Mouse (Mus musculus): Measurements from ENCODE around the gene Dclk3.

Dclk3 gene

DNA sequence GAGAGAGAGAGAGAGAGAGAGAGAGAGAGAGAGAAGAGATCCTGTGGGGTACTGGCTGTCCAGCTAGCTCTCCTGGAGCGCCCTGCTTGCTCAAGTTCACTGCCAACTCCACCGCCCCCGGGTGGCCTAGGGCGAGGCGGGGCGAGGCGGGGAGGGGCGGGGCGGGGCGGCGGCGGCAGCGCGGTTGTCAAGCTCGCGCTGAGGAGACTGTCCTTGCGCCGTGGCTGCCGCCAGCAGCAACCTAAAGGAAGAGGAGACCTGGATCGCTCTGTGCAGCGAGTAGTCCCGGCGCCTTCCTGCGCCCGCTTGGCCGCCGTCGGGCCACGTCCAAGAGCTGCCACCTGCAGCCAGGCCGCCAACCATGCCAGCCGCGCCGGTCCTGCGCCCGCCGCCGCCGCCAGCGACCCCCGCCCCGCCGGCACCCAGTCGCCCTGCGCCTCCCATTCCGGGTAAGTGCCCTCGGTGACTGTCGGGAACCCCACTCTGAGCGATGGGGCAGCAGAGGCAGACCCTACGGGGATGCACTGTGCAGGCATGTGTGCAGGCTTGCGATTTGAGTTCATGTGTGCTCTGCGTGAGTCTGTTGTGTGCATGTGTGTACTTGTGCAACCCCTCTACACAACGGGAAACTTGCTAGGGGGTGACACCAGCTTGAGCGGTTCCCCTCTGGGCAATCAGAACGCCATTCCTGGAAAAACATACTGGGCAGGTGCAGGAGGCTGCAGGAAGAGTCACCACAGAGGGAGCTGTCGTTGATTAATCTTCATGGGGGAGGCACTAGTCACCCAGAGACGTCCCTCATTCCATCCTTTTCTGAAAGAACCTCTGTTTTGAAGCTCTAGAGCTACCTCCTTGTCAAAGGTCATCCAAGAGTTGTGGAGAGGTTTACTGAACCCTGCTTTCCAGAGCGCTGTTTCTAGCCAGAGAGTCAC is at the start of gene Dclk3:
TSS of gene Dclk3 (plus strand) at position 178 of the 932 bp plus-strand sequence.
- DNase-seq (ENCODE audit: low read depth): no peak

DNA sequence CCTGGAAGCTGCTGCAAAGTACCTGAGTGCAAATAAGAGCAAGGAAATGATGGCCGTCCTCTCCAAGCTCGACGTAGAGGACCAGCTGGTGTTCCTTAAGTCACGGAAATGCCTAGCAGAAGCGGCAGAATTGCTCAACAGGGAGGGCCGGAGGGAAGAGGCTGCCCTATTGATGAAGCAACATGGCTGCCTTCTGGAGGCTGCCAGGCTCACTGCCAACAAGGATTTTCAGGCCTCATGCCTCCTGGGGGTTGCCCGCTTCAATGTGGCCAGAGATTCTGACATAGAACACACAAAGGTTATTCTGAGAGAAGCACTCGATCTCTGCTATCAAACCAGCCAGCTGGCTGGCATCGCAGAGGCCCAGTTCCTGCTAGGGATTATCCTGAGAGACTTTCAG is 48.9 kb upstream of the Dclk3 start:
- DNase-seq (ENCODE audit: low read depth): no peak

DNA sequence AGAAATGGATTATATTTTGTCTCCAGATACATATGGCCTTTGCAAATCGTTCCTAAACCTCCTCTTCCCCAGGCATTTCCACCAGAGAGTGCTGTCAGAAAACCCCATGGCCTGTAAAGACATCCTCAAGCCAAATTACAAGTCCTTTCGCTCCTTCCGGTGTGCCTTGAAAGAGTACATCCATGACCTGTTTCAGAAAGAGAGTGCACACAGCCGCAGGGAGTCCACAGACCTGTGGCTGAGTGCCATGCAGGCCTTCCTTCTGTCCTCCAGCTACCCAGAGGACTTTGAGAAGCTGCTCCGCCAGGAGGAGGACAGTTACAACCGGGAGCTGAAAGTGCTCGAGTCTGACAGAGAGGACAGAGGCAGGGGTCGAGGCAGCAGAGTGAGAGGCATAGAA is 47.8 kb upstream of the Dclk3 start:
- DNase-seq (ENCODE audit: low read depth): no peak

DNA sequence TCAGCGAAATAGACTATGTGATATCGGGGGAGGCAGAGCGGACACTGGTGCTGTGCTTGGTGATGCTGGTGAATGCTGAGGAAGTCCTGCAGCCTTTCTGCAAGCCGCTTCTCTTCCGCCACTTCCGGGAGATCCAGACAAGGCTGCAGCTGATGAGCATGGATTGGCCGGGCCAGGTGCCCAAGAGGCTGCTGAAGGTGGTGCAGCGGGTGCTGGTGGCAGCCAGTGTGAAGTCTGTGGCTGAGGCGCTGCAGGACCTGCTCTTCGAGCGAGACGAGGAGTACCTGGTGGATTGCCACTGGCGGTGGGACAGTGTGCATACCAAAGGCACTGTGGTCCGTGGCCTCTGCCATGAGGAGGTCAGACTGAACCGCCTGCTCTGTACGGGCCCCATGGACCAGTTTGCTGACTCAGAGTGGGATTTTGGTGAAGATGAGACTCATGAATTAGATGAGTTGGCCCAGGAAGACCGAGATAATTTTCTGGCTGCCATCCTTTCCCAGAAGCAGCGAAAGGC is 46.9 kb upstream of the Dclk3 start:
- no peak for DNase-seq (ENCODE audit: low read depth)

DNA sequence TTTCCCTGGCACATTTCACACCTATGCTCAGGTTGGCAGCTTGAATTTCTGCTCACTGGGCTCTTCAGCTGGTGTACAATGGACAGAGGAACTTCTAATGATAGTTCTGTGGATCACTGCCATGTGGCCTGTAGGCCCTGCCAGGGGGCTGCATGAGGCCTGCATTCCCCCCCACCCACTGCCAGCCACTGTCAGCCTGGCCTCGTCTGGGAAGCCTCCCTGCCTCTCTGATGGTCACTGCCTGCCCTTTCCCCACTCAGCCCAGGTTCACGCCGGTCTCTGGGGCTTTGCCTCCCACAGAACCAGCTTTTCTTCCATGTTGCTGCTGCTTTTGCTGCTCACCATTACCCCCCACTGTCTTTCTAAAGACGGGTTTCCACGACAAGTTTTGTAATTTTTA is 43.6 kb upstream of the Dclk3 start:
- no peak for DNase-seq (ENCODE audit: low read depth)

DNA sequence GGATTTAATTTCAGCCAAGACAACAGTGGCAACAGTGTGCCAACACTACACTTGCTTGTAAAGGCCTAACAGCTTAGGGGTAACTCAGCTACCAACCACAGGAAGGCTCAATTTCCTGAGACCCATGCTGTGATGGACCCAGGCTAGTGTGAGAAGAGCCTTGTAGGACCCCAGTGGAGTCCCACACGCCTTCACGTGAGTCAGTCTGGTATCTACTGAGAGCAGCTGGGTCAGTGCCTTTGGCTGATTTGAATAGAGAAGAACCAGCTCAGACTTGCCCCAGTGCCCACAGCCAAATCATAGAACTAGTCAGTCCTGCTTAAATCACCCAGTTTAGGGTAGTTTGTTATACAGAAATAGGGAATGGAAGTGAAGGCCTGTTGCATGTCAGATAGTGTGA is 40.8 kb upstream of the Dclk3 start:
- no peak for DNase-seq (ENCODE audit: low read depth)

DNA sequence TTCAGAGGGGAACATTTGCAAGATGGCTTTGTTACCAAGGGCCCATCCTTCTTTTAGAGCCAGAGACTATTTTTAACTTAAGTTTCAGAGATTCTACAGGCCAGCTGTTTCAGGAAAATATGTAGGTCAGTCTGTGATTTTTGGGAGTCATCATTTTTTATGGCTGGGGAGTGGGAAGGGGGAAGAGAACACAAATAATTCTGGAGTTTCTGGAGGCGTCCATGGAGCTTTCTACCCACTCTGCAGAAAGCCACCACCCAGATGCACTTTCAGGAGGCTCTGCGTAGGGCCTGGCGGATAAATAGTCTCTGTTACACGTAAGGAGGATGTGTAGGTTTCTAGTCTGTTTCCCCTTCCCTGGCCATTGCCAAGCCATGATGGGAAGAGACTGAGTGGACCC is 38.8 kb upstream of the Dclk3 start:
- no peak for DNase-seq (ENCODE audit: low read depth)

DNA sequence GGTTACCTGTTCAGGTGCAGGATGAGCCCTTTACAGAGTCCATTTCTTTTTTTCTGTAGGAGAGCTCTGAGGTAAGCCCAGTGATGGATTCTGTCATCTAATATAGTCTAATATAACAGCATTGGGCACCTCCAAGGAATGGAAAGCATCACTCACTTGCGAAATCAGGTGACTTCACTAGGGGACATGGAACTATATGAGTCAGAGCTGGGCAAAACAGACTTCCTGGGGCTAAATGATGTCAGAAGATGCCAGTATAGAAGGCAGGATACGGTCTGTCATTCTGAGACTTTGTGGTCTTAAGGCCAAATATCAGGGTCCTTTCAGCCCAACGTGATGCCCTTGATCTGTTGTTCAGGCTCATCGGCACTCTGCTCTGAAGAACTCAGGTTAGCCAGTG is 35.7 kb upstream of the Dclk3 start:
- no peak for DNase-seq (ENCODE audit: low read depth)

DNA sequence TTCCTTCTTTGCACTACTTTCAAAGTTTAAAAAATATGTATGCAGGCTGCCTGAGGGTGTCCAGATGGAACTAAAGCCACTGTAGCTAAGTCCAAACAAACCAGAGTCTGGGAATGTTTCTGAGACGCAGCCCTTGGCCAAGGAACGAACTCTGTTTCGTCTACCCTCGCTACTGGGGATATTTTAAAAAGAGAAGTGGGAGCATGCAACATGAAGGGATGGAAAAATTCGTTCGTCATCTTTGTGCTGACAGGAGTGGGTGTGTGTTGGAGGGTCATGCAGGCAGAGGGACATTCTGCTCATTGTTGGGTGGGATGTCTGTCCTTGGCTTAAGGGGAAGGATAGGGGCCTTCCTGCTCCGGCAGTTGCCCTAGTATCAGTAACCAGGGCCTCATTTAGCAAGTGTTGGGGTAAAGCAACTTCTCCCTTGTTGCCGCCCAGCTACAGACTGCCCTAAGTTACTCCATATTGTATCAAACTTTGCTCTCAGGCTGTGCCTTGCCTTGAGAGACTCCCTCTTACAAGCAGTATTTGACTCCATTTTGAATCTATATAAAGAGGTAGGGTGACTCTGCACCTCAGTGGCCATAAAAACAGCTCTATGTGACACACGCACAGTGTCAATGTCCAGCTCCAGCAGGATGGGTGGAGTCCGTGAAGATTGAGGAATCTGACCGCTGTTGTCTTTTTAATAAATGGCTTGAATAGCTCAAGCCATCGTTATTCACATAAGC is 34.4 kb upstream of the Dclk3 start:
- DNase-seq (ENCODE audit: low read depth): no peak

DNA sequence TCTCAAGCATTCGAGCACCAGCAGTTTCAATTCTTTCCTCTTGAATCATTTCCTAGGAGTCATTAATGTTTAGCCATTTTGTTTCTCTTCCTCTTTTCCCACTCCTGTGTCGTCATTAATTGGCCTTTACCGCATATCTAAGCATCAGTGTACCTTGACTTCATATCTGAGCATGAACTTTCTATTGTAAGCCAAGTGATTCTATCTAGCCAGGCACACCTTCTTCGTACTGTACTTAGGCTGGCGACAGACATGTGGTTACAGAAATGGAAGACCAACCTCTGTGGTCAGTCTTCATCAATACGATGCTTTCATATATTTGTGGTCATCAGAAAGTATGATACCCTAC is 33.8 kb upstream of the Dclk3 start:
- DNase-seq (ENCODE audit: low read depth): no peak

DNA sequence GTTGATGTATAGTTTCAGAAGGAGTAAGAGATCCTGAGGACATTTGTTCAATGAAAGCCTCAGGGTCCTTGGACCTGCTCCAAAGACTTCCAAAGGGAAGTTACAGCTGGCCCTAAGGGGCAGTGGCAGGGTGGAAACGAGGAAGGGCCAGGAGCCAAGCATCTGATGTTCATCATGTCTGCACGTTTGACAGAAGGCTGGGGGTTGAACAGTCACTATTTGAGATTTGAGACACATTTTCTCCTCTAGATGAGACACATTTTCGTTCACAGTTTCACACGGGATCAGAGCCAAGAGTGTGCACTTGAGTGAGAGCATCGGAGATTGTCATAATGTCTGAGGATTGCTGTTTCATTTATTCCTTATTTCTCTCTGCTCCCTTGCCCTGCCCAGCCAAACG is 30.9 kb upstream of the Dclk3 start:
- no peak for DNase-seq (ENCODE audit: low read depth)

DNA sequence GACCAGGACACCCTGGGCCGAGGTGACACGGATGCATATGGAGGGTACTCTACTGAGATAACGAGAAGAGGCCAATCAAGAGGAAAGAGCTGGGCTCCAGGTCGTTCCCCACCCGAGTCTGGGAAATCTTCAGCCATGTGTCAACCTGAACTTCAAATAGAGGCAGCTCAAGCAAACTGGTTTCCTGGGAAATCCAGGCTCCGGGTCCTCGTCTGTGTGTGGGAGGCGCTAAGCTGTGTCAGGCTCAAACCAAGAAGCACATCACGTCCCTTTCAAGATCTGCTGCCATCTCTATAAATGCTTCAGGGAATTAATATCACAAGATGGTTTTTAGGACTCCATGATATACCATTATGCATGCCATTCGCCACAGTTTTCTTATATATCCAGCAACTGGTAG is 30.5 kb upstream of the Dclk3 start:
- DNase-seq (ENCODE audit: low read depth): no peak

DNA sequence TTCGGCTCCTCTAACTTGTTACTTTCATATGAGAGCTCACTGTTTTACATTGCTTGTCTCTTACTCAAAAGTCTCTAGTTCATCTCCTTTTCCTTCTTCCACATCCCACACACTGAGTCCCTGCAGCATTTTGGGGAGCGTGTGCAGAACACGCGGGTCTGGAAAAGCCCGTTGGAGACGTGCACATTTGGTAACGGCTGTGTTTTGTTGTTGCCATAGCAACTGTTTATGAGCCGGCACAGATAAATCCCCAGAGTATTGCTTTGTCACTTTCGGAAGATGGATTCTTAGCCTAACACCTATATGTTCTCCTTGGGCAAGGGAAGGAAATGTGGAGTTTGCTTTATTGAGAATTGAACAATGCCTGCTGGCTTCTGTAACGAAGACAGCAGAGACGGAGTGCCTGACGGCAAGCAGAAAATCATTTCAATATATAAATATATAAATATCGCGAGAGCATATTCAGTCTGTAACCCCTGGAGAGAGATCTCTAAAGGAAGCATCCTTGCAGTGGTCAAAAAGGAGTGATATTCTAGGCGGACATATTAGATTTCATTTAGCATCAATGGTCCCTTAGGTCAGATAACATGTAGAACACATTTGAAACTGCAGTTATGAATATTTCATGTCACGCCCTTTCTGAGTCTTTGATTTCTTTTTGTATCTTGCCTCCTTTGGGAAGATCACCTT is 26.3 kb upstream of the Dclk3 start:
- no peak for DNase-seq (ENCODE audit: low read depth)

DNA sequence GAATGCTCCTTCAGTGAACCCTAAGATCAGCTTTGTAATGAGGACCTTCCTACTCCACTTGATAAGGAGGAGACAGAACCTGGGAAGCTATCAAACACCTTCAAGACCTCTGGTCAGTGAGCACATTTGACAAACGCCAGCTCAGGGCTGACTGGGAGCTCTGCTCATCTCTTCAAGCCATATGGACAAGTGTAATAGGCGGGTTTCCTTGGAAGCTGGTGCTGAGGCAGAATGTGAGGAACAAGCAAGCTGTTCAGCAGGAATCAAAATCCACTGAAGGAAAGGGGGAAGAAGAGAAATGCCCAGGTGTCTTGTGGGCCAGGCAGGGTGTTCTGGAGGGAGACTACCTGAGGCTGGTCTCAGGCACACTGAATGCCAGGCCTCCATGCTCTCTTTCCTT is 17.0 kb upstream of the Dclk3 start:
- DNase-seq (ENCODE audit: low read depth): no peak

DNA sequence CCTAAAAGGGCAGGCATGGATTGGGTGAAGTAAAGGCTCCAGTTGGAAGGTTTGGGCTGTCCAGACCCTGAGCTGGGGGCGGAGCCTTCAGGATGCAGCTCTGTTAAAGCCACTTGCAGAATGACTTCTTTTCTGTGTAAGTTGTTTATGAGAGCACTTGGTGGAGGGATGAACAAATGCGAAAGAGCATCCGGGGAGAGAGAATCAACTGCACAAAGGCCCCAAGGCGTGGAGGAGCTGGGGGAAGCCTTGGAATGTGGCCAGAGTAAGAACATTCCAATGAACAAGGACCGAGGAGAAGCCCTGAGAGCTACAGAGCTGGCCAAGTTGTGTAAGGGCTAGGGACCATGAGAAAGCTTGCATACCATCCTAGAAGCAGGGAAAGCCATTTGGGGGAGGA is 16.3 kb upstream of the Dclk3 start:
- no peak for DNase-seq (ENCODE audit: low read depth)

DNA sequence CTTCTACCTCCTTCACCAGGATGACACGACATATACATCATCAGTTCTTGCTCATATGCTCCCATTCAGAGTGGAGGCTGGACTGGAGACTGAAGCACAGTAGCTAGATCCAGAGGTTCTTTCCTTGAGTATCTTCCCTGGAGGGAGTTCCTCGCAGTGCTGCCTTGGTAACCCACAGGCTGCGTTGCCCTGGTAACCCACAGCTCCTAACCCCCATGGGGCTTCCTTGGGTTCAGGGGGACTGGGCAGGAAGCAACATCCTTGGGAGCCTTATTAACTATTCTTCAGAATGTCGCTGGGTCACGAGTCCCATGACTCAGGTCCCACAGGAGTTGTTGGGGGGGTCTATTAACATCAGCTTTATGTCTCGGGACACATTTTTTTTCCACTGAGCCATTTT is 13.8 kb upstream of the Dclk3 start:
- no peak for DNase-seq (ENCODE audit: low read depth)

DNA sequence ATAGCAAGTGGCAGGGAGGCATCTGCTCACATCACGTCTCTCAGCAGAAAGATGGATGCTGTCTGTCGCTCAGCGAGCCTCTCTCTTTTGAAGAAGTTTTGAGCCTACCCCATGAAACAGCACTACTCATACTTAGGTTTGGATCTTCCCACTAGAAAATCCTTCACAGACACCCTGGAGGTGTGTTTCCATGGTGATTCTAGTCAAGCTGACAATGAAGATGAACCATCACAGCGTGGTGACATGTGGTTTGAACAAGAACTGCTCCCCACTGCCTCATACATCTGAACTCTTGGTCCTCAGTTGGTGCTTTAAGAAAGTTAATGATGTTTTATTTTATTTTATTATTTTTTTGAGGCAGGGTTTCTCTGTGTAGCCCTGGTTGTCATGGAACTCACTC is 12.9 kb upstream of the Dclk3 start:
- no peak for DNase-seq (ENCODE audit: low read depth)

DNA sequence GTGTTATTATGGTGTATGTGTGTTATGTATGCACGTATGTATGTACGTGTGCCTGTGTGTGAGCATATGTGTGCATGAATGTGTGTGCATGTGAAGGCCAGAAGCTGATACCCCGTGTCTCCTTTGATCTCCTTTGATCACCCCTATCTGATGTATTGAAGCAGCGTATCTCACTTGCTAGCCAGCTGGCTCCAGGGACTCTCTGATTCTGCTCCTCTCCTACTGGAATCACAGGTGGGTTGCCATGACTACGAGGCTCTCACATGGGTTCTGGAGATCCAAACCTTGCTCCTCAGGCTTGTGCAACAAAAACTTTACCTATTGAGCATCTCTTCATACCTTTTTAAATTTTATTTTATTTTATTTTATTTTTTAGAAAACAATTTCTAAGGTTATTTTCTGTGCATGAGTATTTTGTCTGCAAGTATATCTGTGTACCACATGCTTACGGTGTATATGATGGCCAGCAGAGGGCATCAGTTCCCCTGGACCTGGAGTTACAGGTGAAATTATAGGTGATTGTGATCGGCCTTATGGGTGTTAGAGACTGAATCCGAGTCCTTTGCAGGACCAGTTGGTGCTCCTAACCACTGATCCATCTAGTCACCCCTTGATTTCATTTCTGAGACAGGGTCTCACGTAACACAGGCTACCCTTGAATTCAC is 10.9 kb upstream of the Dclk3 start:
- no peak for DNase-seq (ENCODE audit: low read depth)

DNA sequence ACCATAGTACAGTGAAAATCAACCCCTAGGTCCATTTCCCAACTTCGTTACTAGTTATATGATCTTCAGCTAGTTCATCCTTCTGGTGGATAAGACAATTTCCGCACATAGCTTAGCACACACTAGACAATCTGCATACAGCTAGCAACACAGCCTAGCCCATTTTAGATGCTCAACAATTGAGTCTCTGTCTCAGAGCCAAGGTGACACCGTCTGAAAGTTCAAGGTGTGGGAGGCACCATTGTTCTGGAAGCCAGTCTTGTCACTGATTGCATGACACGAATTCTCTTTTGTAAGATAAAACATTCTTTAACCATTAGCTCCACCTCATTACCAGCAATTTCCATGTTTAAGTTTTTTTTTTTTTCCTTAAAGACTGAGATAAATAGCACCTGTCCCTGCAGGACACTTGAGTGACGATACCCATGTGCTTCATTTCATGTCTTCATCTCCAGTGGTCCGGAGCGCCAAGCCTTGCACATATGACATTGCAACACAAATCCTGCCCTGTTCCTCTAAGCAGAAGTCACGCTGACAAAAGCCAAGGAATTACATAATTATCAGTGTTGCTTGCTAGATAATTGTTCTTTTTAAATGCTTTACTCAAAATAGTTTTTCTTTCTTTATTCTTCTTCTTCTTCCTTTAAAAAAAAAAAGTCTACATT is 10.1 kb upstream of the Dclk3 start:
- no peak for DNase-seq (ENCODE audit: low read depth)

DNA sequence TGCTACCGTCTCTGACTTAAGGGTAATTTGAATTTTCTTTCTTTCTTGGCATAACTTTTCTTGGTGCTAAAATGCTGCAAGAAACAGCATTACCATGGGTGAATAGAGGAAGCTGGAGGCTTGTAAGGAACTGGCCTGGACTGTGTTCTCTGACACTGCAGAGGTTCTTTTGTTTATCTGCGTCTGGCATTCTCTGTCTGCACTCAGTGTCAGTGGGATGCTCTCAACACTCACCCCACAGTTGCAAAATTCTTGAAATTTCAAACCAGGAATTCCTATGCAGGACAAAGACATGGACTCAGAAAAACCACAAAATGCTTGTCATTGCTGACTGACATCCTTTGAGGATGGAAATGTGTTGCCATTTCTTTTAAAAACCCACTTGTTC is 9.5 kb upstream of the Dclk3 start:
- no peak for DNase-seq (ENCODE audit: low read depth)

DNA sequence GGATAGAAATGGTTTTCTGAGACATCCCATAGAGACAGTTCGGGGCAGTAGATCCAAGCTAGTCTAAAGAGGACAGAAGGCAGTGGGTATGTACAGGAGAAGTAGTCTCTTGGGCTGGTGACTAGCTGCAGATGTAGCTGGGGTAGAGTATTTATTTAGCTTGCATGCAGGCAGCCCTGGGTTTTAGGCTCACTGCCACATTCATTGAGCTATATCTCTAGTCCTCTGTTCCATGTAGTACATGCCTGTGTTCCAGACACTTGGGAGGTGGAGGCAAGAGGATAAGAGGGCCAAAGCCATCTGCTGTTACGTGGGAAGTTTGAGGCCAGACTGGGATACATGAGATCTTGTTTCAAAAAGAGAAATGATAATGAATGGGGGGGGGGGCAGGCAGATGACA is 3.5 kb upstream of the Dclk3 start:
- no peak for DNase-seq (ENCODE audit: low read depth)

DNA sequence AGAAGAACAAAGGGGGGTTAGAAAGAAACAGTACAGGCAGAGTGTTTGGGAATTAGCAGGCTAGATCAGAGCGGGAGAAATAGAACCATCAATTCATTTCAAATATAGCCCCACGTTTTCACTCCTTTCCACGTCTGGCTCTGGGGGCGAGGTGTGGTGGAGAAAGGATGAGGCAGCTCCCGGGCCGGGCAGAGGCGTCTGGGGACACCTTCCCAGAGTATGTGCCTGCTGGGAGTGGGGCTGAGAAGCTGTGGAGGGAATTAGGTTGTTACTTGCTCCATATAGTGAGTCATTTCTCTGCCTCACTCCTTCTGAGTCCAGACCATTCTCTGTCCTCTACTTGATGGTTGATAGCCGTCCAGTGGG is 938 bp downstream of the Dclk3 start:
- DNase-seq (ENCODE audit: low read depth): no peak
